Mouse (Mus musculus) neural tube, embryonic 10.5 days (tissue): ENCODE measurements at regions not wholly inside any gene's neighbourhood (a gene's known extent, or its start where the extent isn't known, plus 50 kb on each side); places are given as distances from the start of the nearest gene placed in this dataset.
A peak's percentile ranks its signal among the peaks of the same experiment; 100 is the strongest.

Experiments
- DNase-seq: peaks from one replicate; pipeline ENCODE4 v3.0.0-alpha.2; 2017; ENCODE audit warnings: low spot score; ENCODE audit errors: extremely low spot score

GRCm38 (mm10) chr6:60217840-60218239 is 611.8 kb downstream of the Snca start:
- no peak for DNase-seq

- DNase-seq = peak; percentile 45
Observed at GRCm38 (mm10) chr6:60201548-60201947, 628.1 kb downstream of the Snca start.
